Mouse (Mus musculus): ENCODE results near the gene Gm21904.
"Not testable (repeated sequence)": the region's sequence is repeated elsewhere in the genome, so short reads cannot be mapped to it uniquely, and the experiment has no call there.

Gm21904 gene

DNA sequence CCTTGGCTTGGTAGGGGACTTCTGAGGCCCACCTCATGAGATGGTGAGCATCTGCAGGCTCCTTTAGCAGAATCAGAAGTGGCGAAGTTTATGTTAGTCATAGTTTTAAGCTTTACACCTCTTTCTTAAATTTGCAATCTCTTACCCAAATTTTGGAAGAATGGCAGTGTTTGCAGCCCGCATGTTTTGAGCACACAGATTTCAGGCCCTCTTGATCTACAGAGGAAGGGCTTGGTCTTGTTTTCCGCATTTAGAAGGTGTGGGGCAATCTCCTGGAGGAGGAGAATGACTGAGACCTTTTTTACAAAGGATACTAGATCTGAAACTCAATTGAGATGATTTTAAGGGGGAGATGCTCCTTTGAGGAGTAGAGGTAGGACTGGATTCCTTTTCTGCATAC is at the start of gene Gm21904:
TSS of gene Gm21904 (minus strand) at position 101 of the 400 bp plus-strand sequence.
- not testable (repeated sequence) for DNase-seq (ENCODE audit: low read depth)

DNA sequence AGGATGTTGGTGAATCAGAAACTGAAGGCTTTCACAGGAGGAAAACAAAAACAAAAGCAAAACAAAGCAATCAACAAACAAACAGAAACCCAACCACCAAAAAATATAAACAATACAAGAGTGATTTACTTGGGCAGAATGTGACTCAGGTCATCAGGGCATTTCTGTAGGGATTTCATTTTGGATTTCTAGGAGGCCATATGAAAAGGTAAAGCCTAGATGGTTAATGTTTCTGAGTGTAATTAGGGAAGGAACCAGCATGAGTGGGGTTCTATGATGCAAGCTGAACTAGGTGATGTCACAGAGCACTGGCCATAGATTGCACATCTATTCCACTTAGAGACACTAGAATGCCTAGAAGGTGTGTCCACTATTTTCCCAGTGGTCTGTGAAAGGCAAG is 28.4 kb upstream of the Gm21904 start, which contains the start of the genes Gm20772 and Gm20831:
TSS of gene Gm20772 (plus strand) at position 301 of the 400 bp plus-strand sequence.
TSS of gene Gm20831 (plus strand) at position 301 of the 400 bp plus-strand sequence.
- DNase-seq (ENCODE audit: low read depth) = not testable (repeated sequence)
